Mouse (Mus musculus): ENCODE results near the gene Dpy19l2.

- no peak for TF ChIP-seq CTCF (IDR thresholded peaks at IDR 0.05; ENCODE audit: insufficient read depth, low read depth, low read length)
- TF ChIP-seq POLR2A (IDR thresholded peaks at IDR 0.05; ENCODE audit: insufficient read depth, low read depth, low read length) = no peak
These were observed 184.5 kb downstream of the Dpy19l2 start for GRCm38 (mm10) chr9:24511371-24512120.

All from olfactory bulb, adult 2 months (tissue).